Comparison of ENCODE assay signal across 14 mouse cellular contexts in the genomic region with DNA sequence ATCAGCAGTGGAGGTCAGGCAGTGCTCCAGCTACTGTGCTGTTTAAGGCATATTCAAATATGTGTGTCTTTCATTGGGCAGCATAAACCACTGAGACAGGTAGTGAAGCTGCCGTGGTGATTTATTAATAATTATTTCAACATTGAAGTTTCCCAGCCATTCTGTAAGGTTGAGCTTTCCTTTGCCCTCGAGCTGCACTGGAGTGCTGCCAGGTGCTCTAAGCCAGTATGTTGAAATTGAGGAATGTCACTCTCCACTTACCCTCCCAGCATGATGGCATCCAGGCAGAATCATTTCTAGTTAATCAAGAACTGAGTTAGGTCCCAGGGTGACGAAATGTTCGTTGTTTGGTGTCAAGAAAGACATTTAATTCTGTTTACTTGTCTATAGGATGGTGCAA. TPM values are rescaled to one million over a fixed set of nuclear protein-coding genes. Genes with fewer than 3 reads are reported as not detected.
DNase-seq lines count a peak whose midpoint lies in the region; ATAC-seq and TF ChIP-seq lines count a peak whose summit lies in the region.
"Had no signal": no experiment of that assay in that cellular context is flagged by ENCODE, and none has a peak within 500 bp of the region (broad histone marks: within the 10 kb centered on the region; RNA-seq: fewer than 3 reads in every experiment).

No protein-coding gene starts in this region.

- peak; percentile 61 for DNase-seq in heart, postnatal 0 days (ENCODE audit: low spot score)
- no peak for DNase-seq in heart, adult 11 months
- DNase-seq in adipocyte (ENCODE audit: low spot score) = peak; percentile 89
- DNase-seq in gonadal fat pad, adult 2 months (ENCODE audit: low read depth) = peak; percentile 96
- DNase-seq in lung, embryonic 14.5 days = peak; percentile 69
- no peak for DNase-seq in frontal cortex, postnatal 14 days (ENCODE audit: low spot score in 2 of 2)
- DNase-seq: cerebellum, adult 8-10 months; right cerebral cortex, postnatal 25 days had no signal

- H3K9ac ChIP-seq in heart, postnatal 0 days (replicated peaks; ENCODE audit: low read depth, low read length) = no peak overlapping the region
- H3K9ac ChIP-seq in lung, embryonic 14.5 days = no peak overlapping the region
- H3K9ac ChIP-seq: embryonic facial prominence, embryonic 15.5 days; limb, embryonic 15.5 days had no signal

- 22% methylated on average over 4 of the region's 4 CpGs for whole genome bisulfite sequencing in heart, postnatal 0 days
- 43% methylated on average over 4 of the region's 4 CpGs for WGBS in lung, embryonic 14.5 days

- H3K27me3 ChIP-seq in heart, postnatal 0 days (ENCODE audit: control insufficient read depth, insufficient read depth, low read length) = no peaks in the 10 kb centered on the region
- no peaks in the 10 kb centered on the region for H3K27me3 ChIP-seq in lung, embryonic 14.5 days (ENCODE audit: insufficient read depth, low read length)
- H3K27me3 ChIP-seq: embryonic facial prominence, embryonic 15.5 days; limb, embryonic 15.5 days had no signal

- TF ChIP-seq CTCF in heart, postnatal 0 days (IDR thresholded peaks at IDR 0.05; ENCODE audit: low read depth) = no peak
- no peak for TF ChIP-seq CTCF in lung, embryonic 14.5 days (IDR thresholded peaks at IDR 0.05; ENCODE audit: low read depth)

- peak; percentile 33; the same call in 1 of the 2 replicates for ATAC-seq in heart, postnatal 0 days (ENCODE audit: insufficient read depth, low read depth)
- ATAC-seq in lung, embryonic 14.5 days (ENCODE audit: insufficient read depth) = peak; percentile 47; the same call in 1 of the 2 replicates
- no peak for ATAC-seq in activated CD4-positive, CD25-positive, alpha-beta regulatory T cell, adult 4 months
- ATAC-seq in erythroblast, adult 5-6 weeks (replicated peaks; ENCODE audit: low FRiP score, poor library complexity, severe bottlenecking) = no peak
- ATAC-seq: CD4-positive, CD25-positive, alpha-beta regulatory T cell, adult 4 months had no signal

- no peaks in the 10 kb centered on the region for H3K9me3 ChIP-seq in heart, postnatal 0 days (replicated peaks; ENCODE audit: control insufficient read depth, low read length)
- H3K9me3 ChIP-seq in lung, embryonic 14.5 days (ENCODE audit: low read depth, low read length) = no peaks in the 10 kb centered on the region
- H3K9me3 ChIP-seq: embryonic facial prominence, embryonic 15.5 days; limb, embryonic 15.5 days had no signal

- no peak overlapping the region for H3K27ac ChIP-seq in heart, postnatal 0 days (ENCODE audit: low read depth)
- no peak overlapping the region for H3K27ac ChIP-seq in lung, embryonic 14.5 days (ENCODE audit: low read depth)
- H3K27ac ChIP-seq: embryonic facial prominence, embryonic 15.5 days; limb, embryonic 15.5 days had no signal

- peaks cover 5% of the 10 kb centered on the region; the same call in 1 of the 2 replicates for H3K4me1 ChIP-seq in heart, postnatal 0 days (ENCODE audit: control insufficient read depth, insufficient read depth)
- no peaks in the 10 kb centered on the region for H3K4me1 ChIP-seq in lung, embryonic 14.5 days (ENCODE audit: insufficient read depth)

- TF ChIP-seq EP300 in heart, postnatal 0 days (IDR thresholded peaks at IDR 0.05; ENCODE audit: low read depth) = no peak

- H3K4me3 ChIP-seq in heart, postnatal 0 days (ENCODE audit: low read depth, low read length) = no peak overlapping the region
- H3K4me3 ChIP-seq in lung, embryonic 14.5 days (ENCODE audit: low read depth, low read length) = no peak overlapping the region
- H3K4me3 ChIP-seq: embryonic facial prominence, embryonic 15.5 days; limb, embryonic 15.5 days; myocyte had no signal

- H3K36me3 ChIP-seq in heart, postnatal 0 days (replicated peaks; ENCODE audit: control insufficient read depth, insufficient read depth, low read length) = no peaks in the 10 kb centered on the region
- no peaks in the 10 kb centered on the region for H3K36me3 ChIP-seq in lung, embryonic 14.5 days (ENCODE audit: insufficient read depth)
- H3K36me3 ChIP-seq: embryonic facial prominence, embryonic 15.5 days; limb, embryonic 15.5 days had no signal

- H3K4me2 ChIP-seq in heart, postnatal 0 days (ENCODE audit: low read depth, low read length) = peak overlapping the region; percentile 22; the same call in 1 of the 2 replicates
- H3K4me2 ChIP-seq in lung, embryonic 14.5 days = no peak overlapping the region
- H3K4me2 ChIP-seq: embryonic facial prominence, embryonic 15.5 days; limb, embryonic 15.5 days had no signal

RNA-seq across cellular contexts. Expression of a gene that starts 24.4 kb away (rescaled TPM):
- 25.0 and 32.7 TPM in 2 replicates for total RNA-seq in heart, postnatal 0 days (2014; rRNA removed; ENCODE audit: low replicate concordance)
- 31.3 and 37.5 TPM in 2 replicates for polyA plus RNA-seq in heart, postnatal 0 days (2015; fragmentation: Nextera tagmentation; extraction: Ambion mirVana)
- 51.3 and 95.7 TPM in 2 replicates for polyA plus RNA-seq in gonadal fat pad, adult 2 months (2012; rRNA removed)
- 38.5 and 43.2 TPM in 2 replicates for polyA plus RNA-seq in lung, embryonic 14.5 days (2014; fragmentation: Nextera tagmentation; extraction: Ambion mirVana)
- polyA plus RNA-seq in activated CD4-positive, CD25-positive, alpha-beta regulatory T cell, adult 4 months (2017; shearing (Covaris generic)) = 1 to 10 TPM; 6.2 to 6.6 TPM
- total RNA-seq in erythroblast, adult 5-6 weeks (2015; ENCODE audit: low replicate concordance) = 7.9 and 16.3 TPM in 2 replicates
- total RNA-seq in erythroblast, adult 5-6 weeks (2017; ENCODE audit: low replicate concordance) = 5.7 and 8.5 TPM in 2 replicates

Comparison
In these comparisons a context has a peak if more than half of its experiments do, and no peak if none do; other contexts are left out.
1. DNase-seq: peak in heart, postnatal 0 days (single experiment), adipocyte (single experiment), gonadal fat pad, adult 2 months (single experiment) and lung, embryonic 14.5 days (single experiment); none in heart, adult 11 months (single experiment) and frontal cortex, postnatal 14 days (0 of 2).
2. ATAC-seq: peak in heart, postnatal 0 days (single experiment) and lung, embryonic 14.5 days (single experiment); none in activated CD4-positive, CD25-positive, alpha-beta regulatory T cell, adult 4 months (single experiment) and erythroblast, adult 5-6 weeks (single experiment).